Mouse (Mus musculus): ENCODE data around the gene Zscan10. TPM values are rescaled to one million over a fixed set of nuclear protein-coding genes. Genes with fewer than 3 reads are reported as not detected.

The Zscan10 gene
- polyA plus RNA-seq (2015; fragmentation: Nextera tagmentation; extraction: Ambion mirVana): 0.09 TPM in 1 of 2 replicates, not detected in the other

GRCm38 (mm10) chr17:23600641-23601622 lies at the start of gene Zscan10:
Zscan10 (plus strand) TSS chr17:23600856.
- H3K36me3 ChIP-seq (ENCODE audit: control insufficient read depth, insufficient read depth, low read length): no peaks in the 10 kb centered on the region
- ATAC-seq: no peak
- H3K27ac ChIP-seq (ENCODE audit: low read length): peak within 1 kb of the TSS; percentile 87; the same call in 1 of the 2 replicates
- peaks cover 9% of the 10 kb centered on the region for H3K4me1 ChIP-seq (ENCODE audit: control insufficient read depth, insufficient read depth, low read length)
- peak within 1 kb of the TSS; percentile 56; the same call in 1 of the 2 replicates for H3K4me3 ChIP-seq (ENCODE audit: low read length)
- no peaks in the 10 kb centered on the region for H3K27me3 ChIP-seq (replicated peaks; ENCODE audit: control insufficient read depth, insufficient read depth, low read length)
- H3K9ac ChIP-seq (ENCODE audit: low read depth, low read length): no peak within 1 kb of the TSS; the same call in 1 of the 2 replicates
- 60% methylated on average over 15 of the region's 15 CpGs for WGBS
- H3K9me3 ChIP-seq (ENCODE audit: control insufficient read depth, low read length): no peaks in the 10 kb centered on the region
- H3K4me2 ChIP-seq (ENCODE audit: low read depth, low read length): peak within 1 kb of the TSS; percentile 87

- peak overlapping the region; percentile 76 for H3K9ac ChIP-seq (ENCODE audit: low read depth, low read length)
- H3K27me3 ChIP-seq (replicated peaks; ENCODE audit: control insufficient read depth, insufficient read depth, low read length): no peaks in the 10 kb centered on the region
- WGBS: under 1% methylated on average over 15 of the region's 15 CpGs
- H3K9me3 ChIP-seq (ENCODE audit: control insufficient read depth, low read length): no peaks in the 10 kb centered on the region
- H3K4me3 ChIP-seq (ENCODE audit: low read length): peak overlapping the region; percentile 70
- peaks cover 16% of the 10 kb centered on the region for H3K4me1 ChIP-seq (ENCODE audit: control insufficient read depth, insufficient read depth, low read length)
- H3K4me2 ChIP-seq (ENCODE audit: low read depth, low read length): peak overlapping the region; percentile 85
- peak; percentile 9 for ATAC-seq
- no peaks in the 10 kb centered on the region for H3K36me3 ChIP-seq (ENCODE audit: control insufficient read depth, insufficient read depth, low read length)
- peak overlapping the region; percentile 94 for H3K27ac ChIP-seq (ENCODE audit: low read length)
Measured at GRCm38 (mm10) chr17:23550856-23551255, 49.8 kb upstream of the Zscan10 start.

GRCm38 (mm10) chr17:23551416-23551815 lies 49.2 kb upstream of the Zscan10 start:
- H3K4me1 ChIP-seq (ENCODE audit: control insufficient read depth, insufficient read depth, low read length): peaks cover 18% of the 10 kb centered on the region
- H3K4me2 ChIP-seq (ENCODE audit: low read depth, low read length): peak overlapping the region; percentile 85
- no peaks in the 10 kb centered on the region for H3K9me3 ChIP-seq (ENCODE audit: control insufficient read depth, low read length)
- ATAC-seq: no peak
- no peaks in the 10 kb centered on the region for H3K27me3 ChIP-seq (replicated peaks; ENCODE audit: control insufficient read depth, insufficient read depth, low read length)
- H3K4me3 ChIP-seq (ENCODE audit: low read length): peak overlapping the region; percentile 70
- peak overlapping the region; percentile 94; the same call in 1 of the 2 replicates for H3K27ac ChIP-seq (ENCODE audit: low read length)
- no peaks in the 10 kb centered on the region; the same call in 1 of the 2 replicates for H3K36me3 ChIP-seq (ENCODE audit: control insufficient read depth, insufficient read depth, low read length)
- H3K9ac ChIP-seq (ENCODE audit: low read depth, low read length): peak overlapping the region; percentile 76

- no peak overlapping the region for H3K4me3 ChIP-seq (ENCODE audit: low read length)
- H3K4me1 ChIP-seq (ENCODE audit: control insufficient read depth, insufficient read depth, low read length): peaks cover 18% of the 10 kb centered on the region
- H3K4me2 ChIP-seq (ENCODE audit: low read depth, low read length): no peak overlapping the region
- H3K36me3 ChIP-seq (ENCODE audit: control insufficient read depth, insufficient read depth, low read length): peaks cover 5% of the 10 kb centered on the region
- no peak overlapping the region for H3K9ac ChIP-seq (ENCODE audit: low read depth, low read length)
- H3K27me3 ChIP-seq (replicated peaks; ENCODE audit: control insufficient read depth, insufficient read depth, low read length): no peaks in the 10 kb centered on the region
- H3K27ac ChIP-seq (ENCODE audit: low read length): no peak overlapping the region
- no peak for ATAC-seq
- 63% methylated on average over 5 of the region's 5 CpGs for WGBS
- H3K9me3 ChIP-seq (ENCODE audit: control insufficient read depth, low read length): no peaks in the 10 kb centered on the region
Measured at GRCm38 (mm10) chr17:23551963-23552362, 48.7 kb upstream of the Zscan10 start.

- ATAC-seq: no peak
- Histone ChIP-seq H3K4me3 (ENCODE audit: low read length) (no peak overlapping the region), H3K9me3 (ENCODE audit: control insufficient read depth, low read length) (no peaks in the 10 kb centered on the region)
Measured at GRCm38 (mm10) chr17:23552896-23553633, 47.6 kb upstream of the Zscan10 start.

GRCm38 (mm10) chr17:23553634-23554120 lies 47.0 kb upstream of the Zscan10 start:
- no peaks in the 10 kb centered on the region for H3K27me3 ChIP-seq (replicated peaks; ENCODE audit: control insufficient read depth, insufficient read depth, low read length)
- no peak overlapping the region for H3K27ac ChIP-seq (ENCODE audit: low read length)
- H3K9ac ChIP-seq (ENCODE audit: low read depth, low read length): no peak overlapping the region
- WGBS: 77% methylated on average over 1 of the region's 1 CpGs
- no peak for ATAC-seq
- no peak overlapping the region for H3K4me2 ChIP-seq (ENCODE audit: low read depth, low read length)
- peaks cover 18% of the 10 kb centered on the region for H3K4me1 ChIP-seq (ENCODE audit: control insufficient read depth, insufficient read depth, low read length)
- no peaks in the 10 kb centered on the region for H3K9me3 ChIP-seq (ENCODE audit: control insufficient read depth, low read length)
- no peak overlapping the region for H3K4me3 ChIP-seq (ENCODE audit: low read length)
- H3K36me3 ChIP-seq (ENCODE audit: control insufficient read depth, insufficient read depth, low read length): peaks cover 19% of the 10 kb centered on the region

More at GRCm38 (mm10) chr17:23552896-23553633, 47.6 kb upstream of the Zscan10 start:
- H3K36me3 ChIP-seq (ENCODE audit: control insufficient read depth, insufficient read depth, low read length): peaks cover 15% of the 10 kb centered on the region
- peaks cover 18% of the 10 kb centered on the region for H3K4me1 ChIP-seq (ENCODE audit: control insufficient read depth, insufficient read depth, low read length)
- H3K27me3 ChIP-seq (replicated peaks; ENCODE audit: control insufficient read depth, insufficient read depth, low read length): no peaks in the 10 kb centered on the region
- 89% methylated on average over 8 of the region's 8 CpGs for WGBS
- H3K27ac ChIP-seq (ENCODE audit: low read length): no peak overlapping the region
- no peak overlapping the region for H3K9ac ChIP-seq (ENCODE audit: low read depth, low read length)
- H3K4me2 ChIP-seq (ENCODE audit: low read depth, low read length): no peak overlapping the region

- Histone ChIP-seq H3K27ac (ENCODE audit: low read length) (no peak overlapping the region), H3K4me2 (ENCODE audit: low read depth, low read length) (no peak overlapping the region), H3K4me3 (ENCODE audit: low read length) (no peak overlapping the region), H3K4me1 (ENCODE audit: control insufficient read depth, insufficient read depth, low read length) (peaks cover 14% of the 10 kb centered on the region), H3K9me3 (ENCODE audit: control insufficient read depth, low read length) (no peaks in the 10 kb centered on the region), H3K27me3 (replicated peaks; ENCODE audit: control insufficient read depth, insufficient read depth, low read length) (no peaks in the 10 kb centered on the region), H3K36me3 (ENCODE audit: control insufficient read depth, insufficient read depth, low read length) (peaks cover 19% of the 10 kb centered on the region), H3K9ac (ENCODE audit: low read depth, low read length) (no peak overlapping the region)
- ATAC-seq: no peak
Measured at GRCm38 (mm10) chr17:23554321-23554720, 46.3 kb upstream of the Zscan10 start.

GRCm38 (mm10) chr17:23555243-23555916 lies 45.3 kb upstream of the Zscan10 start:
- H3K27ac ChIP-seq (ENCODE audit: low read length): peak overlapping the region; percentile 67
- H3K36me3 ChIP-seq (ENCODE audit: control insufficient read depth, insufficient read depth, low read length): peaks cover 19% of the 10 kb centered on the region
- H3K9me3 ChIP-seq (ENCODE audit: control insufficient read depth, low read length): no peaks in the 10 kb centered on the region
- ATAC-seq: peak; percentile 75
- H3K4me3 ChIP-seq (ENCODE audit: low read length): peak overlapping the region; percentile 12
- no peaks in the 10 kb centered on the region for H3K27me3 ChIP-seq (replicated peaks; ENCODE audit: control insufficient read depth, insufficient read depth, low read length)
- peak overlapping the region; percentile 54 for H3K9ac ChIP-seq (ENCODE audit: low read depth, low read length)
- peaks cover 10% of the 10 kb centered on the region for H3K4me1 ChIP-seq (ENCODE audit: control insufficient read depth, insufficient read depth, low read length)
- 66% methylated on average over 7 of the region's 7 CpGs for WGBS
- peak overlapping the region; percentile 28 for H3K4me2 ChIP-seq (ENCODE audit: low read depth, low read length)
